Mouse (Mus musculus) lung, postnatal 0 days (tissue): ENCODE measurements around the gene Impg2.

ENCODE experiments used
- CTCF ChIP-seq: IDR thresholded peaks from 2 replicates; pipeline ENCODE4 v1.5.1; 2016; ENCODE audit warnings: antibody characterized with exemption, mild to moderate bottlenecking
- EP300 ChIP-seq: IDR thresholded peaks from 2 replicates; pipeline ENCODE4 v1.6.1; 2016; ENCODE audit warnings: antibody characterized with exemption, mild to moderate bottlenecking, control low read depth

GRCm38 (mm10) chr16:56227686-56228085 is 23.6 kb downstream of the Impg2 start:
- TF ChIP-seq CTCF (no peak), EP300 (no peak)
